Mouse (Mus musculus): ENCODE measurements around the gene Mfsd7a. TPM values are rescaled to one million over a fixed set of nuclear protein-coding genes. Genes with fewer than 3 reads are reported as not detected.

Mfsd7a gene
- polyA plus RNA-seq, 1 experiment from 2014 or later = not detected

- Histone ChIP-seq H3K9ac (ENCODE audit: low read depth, low read length) (no peak overlapping the region), H3K4me2 (no peak overlapping the region), H3K27me3 (replicated peaks; ENCODE audit: control insufficient read depth, insufficient read depth, low read length) (no peaks in the 10 kb centered on the region), H3K36me3 (ENCODE audit: control insufficient read depth, insufficient read depth, low read length) (no peaks in the 10 kb centered on the region), H3K9me3 (ENCODE audit: control insufficient read depth, low read length) (no peaks in the 10 kb centered on the region), H3K4me1 (replicated peaks; ENCODE audit: control insufficient read depth, insufficient read depth, low read length) (peaks cover 14% of the 10 kb centered on the region), H3K27ac (ENCODE audit: low read depth, low read length) (no peak overlapping the region), H3K4me3 (ENCODE audit: low read depth, low read length) (no peak overlapping the region)
- ATAC-seq (replicated peaks; ENCODE audit: low FRiP score) = no peak
- 72% methylated on average over 8 of the region's 8 CpGs for WGBS
- DNase-seq (ENCODE audit: low spot score) = no peak
Measured at GRCm38 (mm10) chr5:108450837-108451540, 2.3 kb upstream of the Mfsd7a start.

GRCm38 (mm10) chr5:108447857-108448256, 834 bp downstream of the Mfsd7a start:
- Histone ChIP-seq H3K36me3 (ENCODE audit: control insufficient read depth, insufficient read depth, low read length) (no peaks in the 10 kb centered on the region), H3K9me3 (ENCODE audit: control insufficient read depth, low read length) (no peaks in the 10 kb centered on the region), H3K27ac (ENCODE audit: low read depth, low read length) (no peak overlapping the region), H3K9ac (ENCODE audit: low read depth, low read length) (no peak overlapping the region; the same call in 1 of the 2 replicates), H3K27me3 (replicated peaks; ENCODE audit: control insufficient read depth, insufficient read depth, low read length) (no peaks in the 10 kb centered on the region), H3K4me3 (ENCODE audit: low read depth, low read length) (no peak overlapping the region; the same call in 1 of the 2 replicates), H3K4me1 (replicated peaks; ENCODE audit: control insufficient read depth, insufficient read depth, low read length) (peaks cover 14% of the 10 kb centered on the region), H3K4me2 (peak overlapping the region; percentile 81)
- ATAC-seq (replicated peaks; ENCODE audit: low FRiP score) = no peak
- no peak for DNase-seq (ENCODE audit: low spot score)
- 81% methylated on average over 7 of the region's 7 CpGs for WGBS

GRCm38 (mm10) chr5:108446973-108447372, 1.7 kb downstream of the Mfsd7a start:
- no peak overlapping the region for H3K4me2 ChIP-seq
- no peak for DNase-seq (ENCODE audit: low spot score)
- H3K9ac ChIP-seq (ENCODE audit: low read depth, low read length) = no peak overlapping the region
- no peaks in the 10 kb centered on the region for H3K9me3 ChIP-seq (ENCODE audit: control insufficient read depth, low read length)
- H3K36me3 ChIP-seq (ENCODE audit: control insufficient read depth, insufficient read depth, low read length) = no peaks in the 10 kb centered on the region
- H3K27me3 ChIP-seq (replicated peaks; ENCODE audit: control insufficient read depth, insufficient read depth, low read length) = no peaks in the 10 kb centered on the region
- ATAC-seq (replicated peaks; ENCODE audit: low FRiP score) = no peak
- 75% methylated on average over 3 of the region's 3 CpGs for WGBS
- no peak overlapping the region for H3K4me3 ChIP-seq (ENCODE audit: low read depth, low read length)
- peaks cover 14% of the 10 kb centered on the region for H3K4me1 ChIP-seq (replicated peaks; ENCODE audit: control insufficient read depth, insufficient read depth, low read length)
- no peak overlapping the region for H3K27ac ChIP-seq (ENCODE audit: low read depth, low read length)

- 79% methylated on average over 2 of the region's 2 CpGs for WGBS
- Histone ChIP-seq H3K9ac (ENCODE audit: low read depth, low read length) (no peak overlapping the region), H3K4me2 (no peak overlapping the region), H3K36me3 (ENCODE audit: control insufficient read depth, insufficient read depth, low read length) (peaks cover 9% of the 10 kb centered on the region), H3K4me3 (ENCODE audit: low read depth, low read length) (no peak overlapping the region), H3K27ac (ENCODE audit: low read depth, low read length) (no peak overlapping the region), H3K9me3 (ENCODE audit: control insufficient read depth, low read length) (no peaks in the 10 kb centered on the region), H3K27me3 (replicated peaks; ENCODE audit: control insufficient read depth, insufficient read depth, low read length) (no peaks in the 10 kb centered on the region), H3K4me1 (replicated peaks; ENCODE audit: control insufficient read depth, insufficient read depth, low read length) (peaks cover 11% of the 10 kb centered on the region)
- no peak for DNase-seq (ENCODE audit: low spot score)
- no peak for ATAC-seq (replicated peaks; ENCODE audit: low FRiP score)
Measured at GRCm38 (mm10) chr5:108436101-108436500, 12.6 kb downstream of the Mfsd7a start.

GRCm38 (mm10) chr5:108433804-108434587, 14.7 kb downstream of the Mfsd7a start, which contains the start of gene Atp5k:
TSS of gene Atp5k (minus strand) at chr5:108434448.
- under 1% methylated on average over 42 of the region's 42 CpGs for WGBS

GRCm38 (mm10) chr5:108431196-108431595, 17.5 kb downstream of the Mfsd7a start:
- DNase-seq (ENCODE audit: low spot score) (no peak), ATAC-seq (replicated peaks; ENCODE audit: low FRiP score) (no peak)
- H3K27ac ChIP-seq (ENCODE audit: low read depth, low read length) = no peak overlapping the region
- 76% methylated on average over 6 of the region's 6 CpGs for WGBS
- peaks cover 13% of the 10 kb centered on the region for H3K36me3 ChIP-seq (ENCODE audit: control insufficient read depth, insufficient read depth, low read length)
- peaks cover 11% of the 10 kb centered on the region for H3K4me1 ChIP-seq (replicated peaks; ENCODE audit: control insufficient read depth, insufficient read depth, low read length)
- no peaks in the 10 kb centered on the region for H3K27me3 ChIP-seq (replicated peaks; ENCODE audit: control insufficient read depth, insufficient read depth, low read length)
- H3K9me3 ChIP-seq (ENCODE audit: control insufficient read depth, low read length) = no peaks in the 10 kb centered on the region
- no peak overlapping the region for H3K9ac ChIP-seq (ENCODE audit: low read depth, low read length)
- no peak overlapping the region for H3K4me2 ChIP-seq
- no peak overlapping the region for H3K4me3 ChIP-seq (ENCODE audit: low read depth, low read length)

More at GRCm38 (mm10) chr5:108433804-108434587, 14.7 kb downstream of the Mfsd7a start, which contains the start of gene Atp5k:
- H3K36me3 ChIP-seq (ENCODE audit: control insufficient read depth, insufficient read depth, low read length) = peaks cover 13% of the 10 kb centered on the region
- peak; percentile 90 for DNase-seq (ENCODE audit: low spot score)
- H3K27ac ChIP-seq (ENCODE audit: low read depth, low read length) = 0 out of 2 replicates have a peak within 1 kb of the TSS, but pooled peaks have one; percentile 47
- H3K27me3 ChIP-seq (replicated peaks; ENCODE audit: control insufficient read depth, insufficient read depth, low read length) = no peaks in the 10 kb centered on the region
- H3K4me1 ChIP-seq (replicated peaks; ENCODE audit: control insufficient read depth, insufficient read depth, low read length) = peaks cover 11% of the 10 kb centered on the region
- peak within 1 kb of the TSS; percentile 93 for H3K4me2 ChIP-seq
- H3K9ac ChIP-seq (ENCODE audit: low read depth, low read length) = peak within 1 kb of the TSS; percentile 82
- H3K9me3 ChIP-seq (ENCODE audit: control insufficient read depth, low read length) = no peaks in the 10 kb centered on the region
- H3K4me3 ChIP-seq (ENCODE audit: low read depth, low read length) = peak within 1 kb of the TSS; percentile 77
- ATAC-seq (replicated peaks; ENCODE audit: low FRiP score) = peak; percentile 87

- Histone ChIP-seq H3K4me3 (ENCODE audit: low read depth, low read length) (no peak overlapping the region), H3K27me3 (replicated peaks; ENCODE audit: control insufficient read depth, insufficient read depth, low read length) (no peaks in the 10 kb centered on the region), H3K4me2 (no peak overlapping the region), H3K36me3 (ENCODE audit: control insufficient read depth, insufficient read depth, low read length) (peaks cover 10% of the 10 kb centered on the region; the same call in 1 of the 2 replicates), H3K9ac (ENCODE audit: low read depth, low read length) (no peak overlapping the region), H3K27ac (ENCODE audit: low read depth, low read length) (no peak overlapping the region), H3K9me3 (ENCODE audit: control insufficient read depth, low read length) (no peaks in the 10 kb centered on the region), H3K4me1 (replicated peaks; ENCODE audit: control insufficient read depth, insufficient read depth, low read length) (peaks cover 6% of the 10 kb centered on the region; the same call in 1 of the 2 replicates)
- DNase-seq (ENCODE audit: low spot score) (peak; percentile 54), ATAC-seq (replicated peaks; ENCODE audit: low FRiP score) (peak; percentile 60)
- WGBS = 37% methylated on average over 1 of the region's 1 CpGs
Measured at GRCm38 (mm10) chr5:108427186-108427585, 21.5 kb downstream of the Mfsd7a start.

GRCm38 (mm10) chr5:108423427-108423826, 25.3 kb downstream of the Mfsd7a start:
- Histone ChIP-seq H3K4me2 (peak overlapping the region; percentile 8), H3K36me3 (ENCODE audit: control insufficient read depth, insufficient read depth, low read length) (no peaks in the 10 kb centered on the region), H3K9me3 (ENCODE audit: control insufficient read depth, low read length) (no peaks in the 10 kb centered on the region), H3K4me3 (ENCODE audit: low read depth, low read length) (no peak overlapping the region), H3K27me3 (replicated peaks; ENCODE audit: control insufficient read depth, insufficient read depth, low read length) (no peaks in the 10 kb centered on the region), H3K4me1 (replicated peaks; ENCODE audit: control insufficient read depth, insufficient read depth, low read length) (peaks cover 6% of the 10 kb centered on the region; the same call in 1 of the 2 replicates), H3K27ac (ENCODE audit: low read depth, low read length) (no peak overlapping the region), H3K9ac (ENCODE audit: low read depth, low read length) (no peak overlapping the region)
- peak; percentile 66 for ATAC-seq (replicated peaks; ENCODE audit: low FRiP score)
- WGBS = 73% methylated on average over 2 of the region's 2 CpGs
- DNase-seq (ENCODE audit: low spot score) = no peak

Measured in liver, embryonic 11.5 days (tissue).